Mouse (Mus musculus): ENCODE measurements around the gene BC035044.

DNA sequence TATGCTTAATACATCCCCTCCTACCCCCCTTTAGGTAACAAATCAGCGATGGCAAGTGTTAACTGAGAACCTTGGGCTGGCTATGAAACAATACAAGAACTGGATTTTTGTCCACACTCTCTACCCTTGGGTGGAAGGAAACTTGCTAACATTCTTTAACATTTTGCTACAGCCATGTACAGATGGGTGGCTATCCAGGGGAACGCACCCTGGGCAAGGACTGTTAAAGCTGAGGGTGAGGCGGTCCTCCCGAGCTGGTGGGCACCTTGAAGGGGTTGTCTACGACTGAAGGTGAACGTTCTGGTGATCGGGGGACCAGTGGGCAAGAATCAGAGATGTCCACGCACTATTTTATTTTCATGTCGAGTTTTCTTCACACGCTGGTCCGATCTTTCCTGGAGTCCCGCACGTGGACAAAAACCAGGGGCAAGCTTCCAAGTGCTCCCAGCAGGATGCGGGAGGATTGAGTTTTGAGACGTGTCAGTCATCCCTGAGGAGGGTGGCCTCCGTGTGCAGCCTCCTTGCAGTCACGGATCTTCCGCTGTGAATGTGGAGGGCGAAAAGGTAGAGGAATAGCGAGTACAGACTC is 48.5 kb downstream of the BC035044 start:
- TF ChIP-seq CTCF (IDR thresholded peaks at IDR 0.05; ENCODE audit: control insufficient read depth, insufficient read depth, low read length) (no peak), POLR2A (IDR thresholded peaks at IDR 0.05; ENCODE audit: borderline replicate concordance, control insufficient read depth, low read depth, low read length) (no peak)

All from bone marrow, adult 2 months (tissue).